Mouse (Mus musculus): ENCODE results near the gene Lrch4. TPM values are rescaled to one million over a fixed set of nuclear protein-coding genes. Genes with fewer than 3 reads are reported as not detected.
A peak's percentile ranks its signal among the peaks of the same experiment; 100 is the strongest.

The Lrch4 gene
- total RNA-seq, 2 experiments from 2014 or later = 18.4 to 20.5 TPM

- intact Hi-C loops (cut with DNase I) = loop anchor here (2.0 kb wide), 1 partner anchor 27 kb away; no protein-coding TSS in a partner anchor
- DNase-seq = peak in 1 of 2 experiments; percentile 28
These were observed 54.7 kb downstream of the Lrch4 start for GRCm38 (mm10) chr5:137683388-137684293.

GRCm38 (mm10) chr5:137684294-137685123 is 55.6 kb downstream of the Lrch4 start, which contains the start of gene Agfg2:
TSS of gene Agfg2 (minus strand) at chr5:137684726.
- intact Hi-C loops (cut with DNase I) = loop anchor here (2.0 to 5.0 kb wide), 2 partner anchors 28 to 38 kb away; no protein-coding TSS in a partner anchor
- peak; percentile 91 for DNase-seq

- intact Hi-C loops (cut with DNase I) = loop anchor here (2.0 to 5.0 kb wide), 2 partner anchors 29 to 37 kb away; no protein-coding TSS in a partner anchor
- no peak for DNase-seq
These were observed 56.7 kb downstream of the Lrch4 start for GRCm38 (mm10) chr5:137685653-137686052.

DNA sequence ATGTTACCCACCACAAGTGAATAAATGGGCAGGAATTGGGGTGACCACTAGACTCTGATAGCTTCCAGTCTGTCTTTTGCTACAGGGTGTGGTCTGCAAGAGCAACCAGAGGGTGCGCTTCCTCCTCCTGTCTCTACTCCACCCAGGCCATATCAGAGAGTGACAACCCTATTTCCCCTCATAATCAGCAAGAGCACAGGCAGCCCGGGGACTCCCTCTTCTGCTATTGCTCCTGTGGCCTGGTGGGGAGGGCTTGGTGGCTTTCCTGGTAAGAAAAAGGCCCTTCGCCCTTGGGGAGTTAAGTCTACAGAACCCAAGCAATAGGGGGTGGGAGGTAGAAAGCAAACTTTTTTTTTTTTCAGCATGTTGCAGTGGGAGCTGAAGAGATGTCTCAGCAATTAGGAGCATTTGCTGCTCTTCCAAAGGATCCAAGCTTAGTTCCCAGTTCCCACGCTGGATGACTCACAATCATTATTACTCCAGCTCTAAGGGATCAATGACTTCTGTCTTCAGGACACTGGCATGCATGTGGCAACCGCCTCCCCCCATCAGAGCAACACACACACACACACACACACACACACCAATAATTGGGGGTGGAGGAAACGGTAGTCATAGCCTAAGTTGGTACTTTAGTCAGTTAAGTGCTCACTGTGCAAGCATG is 57.3 kb downstream of the Lrch4 start:
- intact Hi-C loops (cut with DNase I) = loop anchor here (5.0 kb wide), 1 partner anchor 36 kb away; no protein-coding TSS in a partner anchor
- DNase-seq = no peak

- no peak for DNase-seq
- intact Hi-C loops (cut with DNase I) = loop anchor here (5.0 kb wide), 1 partner anchor 32 kb away; no protein-coding TSS in a partner anchor
These were observed 61.1 kb downstream of the Lrch4 start for GRCm38 (mm10) chr5:137689974-137690373.

- no peak for DNase-seq
- intact Hi-C loops (cut with DNase I) = no loop called here
These were observed 61.6 kb downstream of the Lrch4 start for GRCm38 (mm10) chr5:137690531-137690930.

Other genes with a start within 250 kb of the Lrch4 start
- not detected for gene Zan, start 152.1 kb upstream of the Lrch4 start, total RNA-seq (2021)
- 10 to 100 TPM; 13.1 to 14.1 TPM for gene Pop7, start 126.6 kb upstream of the Lrch4 start, total RNA-seq (2021)
- gene Gigyf1, start 110.6 kb upstream of the Lrch4 start, total RNA-seq (2021) = 10 to 100 TPM; 29.5 to 35.4 TPM
- gene Epo, start 95.9 kb upstream of the Lrch4 start, total RNA-seq (2021) = not detected
- 100 to 1,000 TPM; 245 to 248 TPM for gene Gnb2, start 95.6 kb upstream of the Lrch4 start, total RNA-seq (2021)
- gene Actl6b, start 75.6 kb upstream of the Lrch4 start, total RNA-seq (2021) = not detected
- not detected for gene Tfr2, start 59.3 kb upstream of the Lrch4 start, total RNA-seq (2021)
- 10 to 100 TPM; 16.5 to 16.8 TPM for gene Mospd3, start 28.1 kb upstream of the Lrch4 start, total RNA-seq (2021)
- 10 to 100 TPM; 58.1 to 65.1 TPM for gene Pcolce, start 15.3 kb upstream of the Lrch4 start, total RNA-seq (2021)
- gene Fbxo24, start 119 bp upstream of the Lrch4 start, total RNA-seq (2021) = under 1 TPM; 0.16 to 0.31 TPM
- gene Gm20605, start 54 bp downstream of the Lrch4 start, total RNA-seq (2021) = 1 to 10 TPM; 3.9 to 4.9 TPM
- 1 to 10 TPM; 1.2 to 1.7 TPM for gene Sap25, start 12.2 kb downstream of the Lrch4 start, total RNA-seq (2021)
- gene Irs3, start 16.6 kb downstream of the Lrch4 start, total RNA-seq (2021) = under 1 TPM; 0.14 to 0.75 TPM
- 10 to 100 TPM; 11.6 to 18.3 TPM for gene Agfg2, start 55.6 kb downstream of the Lrch4 start, total RNA-seq (2021)
- gene Nyap1, start 112.5 kb downstream of the Lrch4 start, total RNA-seq (2021) = 1 to 10 TPM in 1 of 2 experiments, under 1 TPM in 1; 0.81 to 1.1 TPM
- 100 to 1,000 TPM; 260 to 268 TPM for gene Tsc22d4, start 116.6 kb downstream of the Lrch4 start, total RNA-seq (2021)
- gene Ppp1r35, start 149.7 kb downstream of the Lrch4 start, total RNA-seq (2021) = 10 to 100 TPM; 10.7 to 12.3 TPM
- 10 to 100 TPM; 25.6 to 35.3 TPM for gene Mepce, start 158.5 kb downstream of the Lrch4 start, total RNA-seq (2021)
- gene Zcwpw1, start 158.7 kb downstream of the Lrch4 start, total RNA-seq (2021) = under 1 TPM; 0.36 to 0.49 TPM
- 1 to 10 TPM; 3.2 TPM for gene Pilra, start 207.2 kb downstream of the Lrch4 start, total RNA-seq (2021)
- 1 to 10 TPM; 1.1 to 1.2 TPM for gene Pilrb1, start 229.0 kb downstream of the Lrch4 start, total RNA-seq (2021)
- gene Pilrb2, start 242.7 kb downstream of the Lrch4 start, total RNA-seq (2021) = 1 to 10 TPM in 1 of 2 experiments, under 1 TPM in 1; 0.80 to 1.0 TPM